Mouse (Mus musculus): ENCODE results near the gene Plac8.

The Plac8 gene

DNA sequence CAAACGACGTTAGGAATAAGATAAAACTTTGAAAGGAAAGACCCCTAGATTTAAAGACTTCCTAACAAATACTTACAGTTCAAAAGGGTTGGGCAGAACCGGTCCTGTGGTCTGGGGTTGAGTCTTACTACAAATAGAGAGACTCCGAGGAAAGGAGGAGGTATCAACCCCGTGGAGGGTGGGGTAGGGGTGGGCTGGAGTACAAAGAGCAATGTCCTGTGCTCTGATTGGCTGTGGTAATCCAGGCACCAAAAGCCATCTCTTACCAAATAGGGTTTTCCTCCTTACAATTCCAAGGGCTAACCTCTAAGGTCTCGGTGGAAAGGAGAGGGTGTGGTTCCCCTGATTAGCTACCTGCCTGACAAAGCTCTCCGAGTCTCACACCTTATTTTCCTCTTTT, at the start of gene Plac8:
TSS of gene Plac8 (minus strand) at position 177 of the 400 bp plus-strand sequence.
- DNase-seq: no peak

DNA sequence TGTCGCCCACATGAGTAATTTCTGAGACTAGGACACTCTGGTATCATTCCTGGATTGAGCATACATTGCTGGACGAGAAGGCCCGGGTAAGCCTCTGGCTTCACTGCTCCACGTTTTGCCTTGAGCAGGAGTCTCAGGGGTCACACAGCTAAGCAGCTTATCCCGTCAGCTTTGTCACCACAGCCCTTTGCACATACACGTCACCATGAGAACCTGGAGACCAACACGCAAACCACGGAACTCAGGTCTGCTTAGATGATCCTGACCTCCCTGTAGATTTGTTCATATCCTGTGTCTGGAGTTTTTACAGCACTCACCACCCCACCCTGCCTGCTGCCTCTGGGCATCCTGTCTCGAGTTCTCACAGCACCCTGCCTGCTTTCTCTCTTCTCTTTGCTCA, 48.9 kb upstream of the Plac8 start:
- DNase-seq: no peak

DNA sequence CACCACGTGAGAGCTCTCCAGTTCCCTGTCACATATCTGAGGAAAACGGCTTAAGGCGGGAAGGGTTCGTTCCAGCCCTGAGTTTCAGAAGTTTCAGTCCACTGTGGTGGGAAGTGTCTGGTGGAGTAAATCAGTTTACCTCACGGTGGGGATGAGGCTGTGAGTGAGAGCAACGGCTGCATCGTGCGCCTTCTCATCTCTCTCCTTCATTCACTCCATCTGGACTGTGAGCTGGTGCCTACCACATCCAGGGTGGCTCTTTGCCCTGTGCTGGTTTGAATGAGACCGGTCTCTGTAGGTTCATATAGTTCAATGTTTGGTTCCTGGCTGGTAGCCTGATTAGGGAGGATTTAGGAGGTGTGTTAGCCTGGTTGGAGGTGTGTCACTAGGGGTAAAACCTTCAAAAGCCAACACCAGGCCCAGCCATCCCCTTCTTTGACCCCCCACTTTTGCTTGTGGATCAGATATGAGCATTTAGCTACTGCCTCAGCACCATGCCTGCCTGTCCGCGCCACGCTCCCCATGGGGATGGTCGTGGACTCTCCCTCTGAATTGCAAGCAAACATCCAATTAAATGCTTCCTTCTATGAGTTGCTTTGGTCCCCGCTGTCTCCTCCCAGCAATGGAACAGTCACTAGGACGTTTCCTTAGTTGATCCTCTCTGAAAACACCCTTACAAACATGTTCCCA, 47.7 kb upstream of the Plac8 start:
- DNase-seq: no peak

DNA sequence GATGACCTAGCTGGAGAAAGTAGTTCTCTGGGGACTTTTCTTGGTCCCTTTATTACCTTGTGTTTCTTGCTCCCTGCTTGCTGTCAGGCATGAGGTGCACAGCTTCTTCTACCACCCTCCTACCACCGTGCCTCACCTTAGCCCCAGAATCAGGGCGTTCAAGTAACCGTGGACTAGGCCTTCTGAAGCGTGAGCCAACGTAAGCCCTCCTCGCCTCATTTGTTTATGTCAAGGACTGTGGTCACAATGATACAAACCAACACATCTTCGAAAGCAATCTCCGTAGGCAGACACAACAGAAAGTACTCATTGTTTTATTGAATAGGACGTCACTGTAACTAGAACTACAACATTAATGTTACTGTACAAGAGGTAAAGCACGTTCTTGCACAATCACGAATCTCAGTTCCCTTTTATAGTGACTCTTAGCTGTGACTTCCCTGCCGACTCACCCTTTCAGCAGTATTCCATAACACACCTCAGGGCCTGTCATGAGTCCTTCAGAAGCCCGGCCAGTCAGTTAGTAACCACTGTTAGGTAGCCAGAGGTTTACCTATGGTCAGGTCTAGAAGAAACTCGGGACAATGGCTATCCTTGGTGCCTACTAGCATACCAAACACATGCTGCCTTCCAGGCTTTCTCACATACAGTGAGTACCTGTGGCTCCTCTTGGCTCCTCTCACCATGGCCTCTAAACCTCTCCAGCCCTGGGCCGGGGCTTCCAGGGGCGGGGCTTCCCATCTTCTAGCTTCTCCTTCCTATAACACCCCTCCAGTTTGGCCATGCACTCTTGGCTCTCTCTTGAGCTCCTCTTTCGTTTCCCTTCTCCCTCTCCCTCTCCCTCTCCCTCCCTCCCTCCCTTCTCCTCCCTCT, 42.1 kb upstream of the Plac8 start:
- DNase-seq: no peak

DNA sequence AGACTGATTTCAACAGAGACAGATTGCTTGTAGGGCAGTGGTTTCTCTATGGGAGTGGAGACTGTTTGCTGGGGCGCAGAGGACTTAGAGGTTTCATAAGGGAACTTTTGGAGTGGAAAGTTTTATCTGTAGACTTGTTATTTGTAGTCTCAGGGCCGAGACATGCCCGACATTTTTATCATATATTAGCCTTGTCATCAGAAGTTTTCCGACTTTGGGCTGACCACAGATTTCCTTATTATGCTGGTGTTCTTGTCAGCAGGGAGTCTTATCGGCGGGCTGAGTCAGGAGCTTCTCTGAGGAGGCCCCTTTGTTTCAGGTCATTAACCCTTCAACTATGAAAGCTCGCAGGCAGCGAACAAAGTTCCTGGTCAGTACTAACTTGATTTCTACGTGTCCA, 35.8 kb upstream of the Plac8 start:
- DNase-seq: no peak

GRCm38 (mm10) chr5:100607090-100607762, 35.2 kb upstream of the Plac8 start:
- DNase-seq: no peak

- DNase-seq: no peak
Observed at GRCm38 (mm10) chr5:100605828-100606229, 33.8 kb upstream of the Plac8 start.

GRCm38 (mm10) chr5:100604061-100604460, 32.0 kb upstream of the Plac8 start:
- DNase-seq: no peak

DNA sequence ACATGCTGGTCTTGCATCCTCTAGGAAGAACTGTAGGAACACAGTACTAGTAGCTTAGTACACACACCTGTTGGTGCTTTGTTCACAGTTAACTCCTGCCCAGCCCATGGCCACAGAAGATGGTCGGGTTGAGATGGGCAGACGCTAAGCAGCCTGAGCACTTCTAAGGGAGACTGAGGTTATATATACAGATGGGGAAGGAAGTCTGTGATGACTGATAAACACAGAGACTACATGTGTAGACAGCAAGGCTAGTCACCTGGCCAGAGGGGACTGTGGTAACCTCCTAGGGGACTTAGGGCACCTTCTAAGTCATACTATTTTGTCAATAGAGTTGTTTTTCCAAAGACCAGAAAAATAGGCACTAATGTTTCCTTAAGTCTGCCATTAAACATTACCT, 29.8 kb upstream of the Plac8 start:
- no peak for DNase-seq

GRCm38 (mm10) chr5:100598961-100599463, 27.0 kb upstream of the Plac8 start:
- no peak for DNase-seq

- DNase-seq: no peak
Observed at GRCm38 (mm10) chr5:100597886-100598485, 25.9 kb upstream of the Plac8 start.

GRCm38 (mm10) chr5:100595999-100596398, 24.0 kb upstream of the Plac8 start:
- no peak for DNase-seq

DNA sequence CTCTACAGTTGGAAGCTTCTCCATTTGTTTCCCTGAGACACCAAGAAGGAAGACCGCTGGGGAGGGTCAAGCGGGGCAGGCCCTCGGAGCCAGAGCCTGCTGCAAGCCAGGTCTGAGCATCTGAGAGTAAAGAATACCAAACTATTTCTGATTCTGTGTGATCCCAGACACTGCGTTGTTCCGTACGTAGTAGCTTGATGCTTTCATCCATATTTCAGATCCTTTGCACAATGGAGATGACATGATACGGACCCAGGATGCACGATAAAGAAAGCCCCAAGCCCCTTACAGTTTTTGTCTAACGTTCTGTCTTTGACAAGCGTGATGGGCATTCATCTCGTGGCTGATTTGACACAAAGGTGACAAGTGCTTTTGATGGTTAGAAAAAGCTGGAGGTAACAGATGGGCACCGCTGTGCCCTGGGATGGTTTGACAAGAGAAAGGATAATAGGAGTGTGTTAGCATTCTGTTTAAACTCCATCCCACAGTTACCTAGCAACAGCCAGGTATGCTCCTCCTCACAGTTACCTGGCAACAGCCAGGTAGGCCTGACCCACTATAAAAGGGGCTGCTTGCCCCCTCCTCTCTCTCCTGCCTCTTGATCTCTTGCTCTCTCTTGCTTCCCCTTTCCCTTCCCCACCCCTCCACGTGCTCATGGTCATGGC, 22.9 kb upstream of the Plac8 start:
- DNase-seq: no peak

DNA sequence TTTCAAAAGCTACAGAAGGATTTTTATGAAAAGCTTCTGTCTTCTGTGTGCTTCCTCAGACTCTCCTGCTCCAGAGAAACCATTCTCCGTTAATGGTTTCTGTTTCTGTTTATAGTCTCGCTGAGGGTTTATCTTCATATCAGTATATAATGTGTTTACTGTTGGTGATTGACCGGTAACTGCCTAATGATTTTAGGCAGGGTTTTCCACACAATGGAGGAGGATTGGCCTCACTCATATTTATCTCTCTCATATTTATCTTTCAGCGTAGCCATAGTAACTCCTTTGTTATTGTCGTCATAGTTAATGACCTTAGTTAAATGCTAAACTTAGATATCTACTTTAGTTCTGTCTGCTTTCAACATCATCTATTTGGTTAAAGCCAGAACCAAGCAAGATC, 18.5 kb upstream of the Plac8 start:
- no peak for DNase-seq

- DNase-seq: no peak
Observed at GRCm38 (mm10) chr5:100587626-100588025, 15.6 kb upstream of the Plac8 start.

DNA sequence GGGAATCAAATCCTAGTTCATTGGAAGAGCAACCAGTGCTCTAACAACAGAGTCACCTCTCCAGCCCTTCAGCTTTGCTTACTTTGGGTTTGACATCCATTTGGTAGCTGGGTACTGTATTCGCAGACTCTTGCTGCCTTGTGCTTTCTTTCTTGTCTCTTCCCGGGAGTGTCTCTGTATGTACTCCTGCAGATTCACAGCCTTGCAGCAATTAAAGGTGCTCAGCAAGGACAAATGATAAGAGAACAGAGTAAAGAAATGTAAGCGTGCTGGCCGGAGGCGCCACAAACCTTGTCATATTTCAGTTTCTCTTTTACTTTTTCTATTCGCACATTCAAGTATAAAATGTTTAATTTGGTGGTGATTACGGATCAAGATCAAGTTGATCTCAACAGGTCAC, 15.1 kb upstream of the Plac8 start:
- DNase-seq: no peak

DNA sequence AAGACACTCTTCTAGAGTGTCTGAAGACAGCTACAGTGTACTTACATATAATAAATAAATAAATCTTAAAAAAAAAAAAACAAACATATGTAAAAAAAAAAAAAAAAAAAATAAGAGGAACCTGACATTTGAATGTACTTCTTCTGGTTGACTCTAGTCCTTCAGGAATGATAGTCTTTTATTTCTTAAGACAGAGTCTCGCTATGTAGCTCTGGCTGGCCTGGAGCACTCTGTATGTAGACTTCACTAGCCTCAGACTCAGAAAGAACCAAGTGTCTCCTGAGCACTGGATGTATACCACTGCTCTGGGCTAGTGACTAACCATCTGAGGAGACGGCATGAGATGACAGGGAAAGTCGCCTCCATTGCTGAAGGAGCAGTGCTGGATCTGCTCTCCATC, 13.6 kb upstream of the Plac8 start:
- DNase-seq: no peak

DNA sequence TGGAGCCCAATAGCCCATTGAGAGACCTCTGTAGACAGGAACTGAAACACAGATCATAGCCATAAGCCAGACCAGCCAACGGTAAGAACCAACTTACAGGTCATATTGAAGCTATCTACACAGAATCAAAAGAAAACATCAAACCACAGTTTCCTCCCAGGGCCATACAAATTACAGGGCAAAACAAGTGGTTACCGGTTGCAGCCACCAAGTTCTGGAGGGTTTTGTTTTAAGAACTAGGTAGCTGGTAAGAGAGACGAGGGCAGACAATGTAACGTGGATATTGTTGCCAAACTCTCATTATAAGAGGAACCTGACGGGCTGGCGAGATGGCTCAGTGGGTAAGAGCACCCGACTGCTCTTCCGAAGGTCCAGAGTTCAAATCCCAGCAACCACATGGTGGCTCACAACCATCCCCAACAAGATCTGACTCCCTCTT, 13.2 kb upstream of the Plac8 start:
- no peak for DNase-seq

GRCm38 (mm10) chr5:100583066-100583465, 11.0 kb upstream of the Plac8 start:
- no peak for DNase-seq

- no peak for DNase-seq
Observed at GRCm38 (mm10) chr5:100582435-100582826, 10.4 kb upstream of the Plac8 start.

- no peak for DNase-seq
Observed at GRCm38 (mm10) chr5:100581622-100582434, 9.8 kb upstream of the Plac8 start.
